Mouse (Mus musculus) limb, embryonic 14.5 days (tissue): ENCODE data around the gene Mrtfb. TPM values are rescaled to one million over a fixed set of nuclear protein-coding genes. Genes with fewer than 3 reads are reported as not detected.

ENCODE experiments used
- ATAC-seq: fragments of 200-750 bp; cut with Nextera tagmentation; 2 replicates; pipeline ENCODE4 v1.8.0; 2017; ENCODE audit warnings: low read depth, moderate number of reproducible peaks, moderate TSS enrichment; ENCODE audit not compliant: low FRiP score
- DNase-seq: peaks from one replicate; pipeline ENCODE4 v3.0.0-alpha.2; 2015; ENCODE audit warnings: low spot score
- H3K27ac ChIP-seq: fragments of 300-500 bp; sonication (generic); replicated peaks from 2 replicates; pipeline ENCODE4 v1.5.1; 2014; ENCODE audit warnings: low read depth, mild to moderate bottlenecking, low read length, moderate library complexity, mixed read lengths
- H3K27me3 ChIP-seq: fragments of 300-500 bp; sonication (generic); 2 replicates; pipeline ENCODE4 v1.6.1; 2014; ENCODE audit warnings: low read length, mixed read lengths; ENCODE audit not compliant: control insufficient read depth, insufficient read depth
- H3K36me3 ChIP-seq: fragments of 300-500 bp; sonication (generic); 2 replicates; pipeline ENCODE4 v1.6.1; 2014; ENCODE audit warnings: mild to moderate bottlenecking, low read length, moderate library complexity, mixed read lengths; ENCODE audit not compliant: control insufficient read depth, insufficient read depth
- H3K4me1 ChIP-seq: fragments of 300-500 bp; sonication (generic); 2 replicates; pipeline ENCODE4 v1.6.1; 2014; ENCODE audit warnings: antibody characterized with exemption, low read length, mixed read lengths; ENCODE audit not compliant: control insufficient read depth, insufficient read depth
- H3K4me2 ChIP-seq: fragments of 300-500 bp; sonication (generic); replicated peaks from 2 replicates; pipeline ENCODE4 v1.6.1; 2014; ENCODE audit warnings: low read depth, mild to moderate bottlenecking, low read length, moderate library complexity; ENCODE audit not compliant: severe bottlenecking
- H3K4me3 ChIP-seq: fragments of 300-500 bp; sonication (generic); replicated peaks from 2 replicates; pipeline ENCODE4 v1.5.1; 2014; ENCODE audit warnings: low read length
- H3K9ac ChIP-seq: fragments of 300-500 bp; sonication (generic); 2 replicates; pipeline ENCODE4 v1.6.1; 2014; ENCODE audit warnings: mild to moderate bottlenecking, low read depth, low read length, moderate library complexity; ENCODE audit not compliant: severe bottlenecking
- H3K9me3 ChIP-seq: fragments of 300-500 bp; sonication (generic); 2 replicates; pipeline ENCODE4 v1.6.1; 2016; ENCODE audit warnings: low read length; ENCODE audit not compliant: control insufficient read depth
- POLR2A ChIP-seq: fragments of 200-500 bp; IDR thresholded peaks from 2 replicates; pipeline ENCODE4 v1.8.0; 2012; ENCODE audit warnings: inconsistent platforms, mild to moderate bottlenecking, moderate library complexity, borderline replicate concordance; ENCODE audit not compliant: insufficient read depth, insufficient read length; ENCODE audit errors: extremely low read depth
- WGBS: fragments of 180-500 bp; shearing (Covaris S2); extraction: QIAGEN DNeasy Blood & Tissue Kit; methylation state at CpG from one replicate; pipeline ENCODE4 v1.1.7; 2014; 5-methylcytosine and 5-hydroxymethylcytosine counted together
- polyA plus RNA-seq, 2 experiments: library from polyadenylated mRNA; depleted of rRNA in 1 of 2; stranded (reverse) in 1 of 2; unstranded in 1 of 2; fragments of >200 nt; fragmentation: Nextera tagmentation in 1 of 2; extraction: Ambion mirVana in 1 of 2; gene quantifications; 2 replicates each; pipeline versions ENCODE4 v1.2.1 to v1.2.3; 2012 to 2014

The Mrtfb gene
- polyA plus RNA-seq, 2 experiments = 11.8 to 26.0 TPM

GRCm38 (mm10) chr16:13430940-13431339 lies 174.7 kb downstream of the Mrtfb start:
- Histone ChIP-seq H3K4me2 (no peak overlapping the region), H3K27ac (no peak overlapping the region), H3K4me3 (no peak overlapping the region), H3K4me1 (no peaks in the 10 kb centered on the region), H3K27me3 (no peaks in the 10 kb centered on the region), H3K36me3 (no peaks in the 10 kb centered on the region), H3K9ac (no peak overlapping the region), H3K9me3 (no peaks in the 10 kb centered on the region)
- TF ChIP-seq POLR2A = no peak
- 65% methylated on average over 1 of the region's 1 CpGs for WGBS
- no peak for DNase-seq
- ATAC-seq = no peak

DNA sequence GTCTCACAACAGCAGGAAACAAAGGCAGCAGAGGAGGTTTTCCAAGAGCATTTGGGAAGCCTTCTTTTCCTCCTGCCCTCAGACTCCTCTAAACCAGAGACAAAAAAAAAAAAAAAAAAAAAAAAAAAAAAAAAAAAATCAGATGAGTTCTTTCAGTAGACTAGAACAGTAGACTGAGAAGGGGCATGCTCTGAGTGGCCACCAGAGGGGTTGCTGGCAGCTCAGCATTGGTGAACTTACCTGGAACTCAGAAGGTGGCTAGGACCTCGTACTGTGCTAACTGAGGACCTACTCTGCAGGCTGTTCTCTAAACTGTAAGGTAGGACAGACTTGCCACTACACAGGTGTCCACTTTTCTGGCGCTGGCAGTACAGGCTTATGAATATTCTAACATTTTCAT lies 179.3 kb downstream of the Mrtfb start:
- no peaks in the 10 kb centered on the region for H3K27me3 ChIP-seq
- H3K36me3 ChIP-seq = no peaks in the 10 kb centered on the region
- no peak overlapping the region for H3K4me3 ChIP-seq
- H3K9ac ChIP-seq = no peak overlapping the region
- no peak overlapping the region for H3K4me2 ChIP-seq
- 95% methylated on average over 2 of the region's 2 CpGs for WGBS
- no peak for ATAC-seq
- TF ChIP-seq POLR2A = no peak
- no peak for DNase-seq
- H3K9me3 ChIP-seq = no peaks in the 10 kb centered on the region
- no peak overlapping the region for H3K27ac ChIP-seq
- H3K4me1 ChIP-seq = no peaks in the 10 kb centered on the region

- H3K4me3 ChIP-seq = peak overlapping the region; percentile 46
- no peaks in the 10 kb centered on the region for H3K36me3 ChIP-seq
- H3K27me3 ChIP-seq = no peaks in the 10 kb centered on the region
- no peak for TF ChIP-seq POLR2A
- H3K4me1 ChIP-seq = no peaks in the 10 kb centered on the region
- peak overlapping the region; percentile 55 for H3K4me2 ChIP-seq
- under 1% methylated on average over 58 of the region's 58 CpGs for WGBS
- DNase-seq = peak; percentile 92
- ATAC-seq = peak; percentile 93
- peak overlapping the region; percentile 53 for H3K9ac ChIP-seq
- H3K9me3 ChIP-seq = no peaks in the 10 kb centered on the region
- peak overlapping the region; percentile 67 for H3K27ac ChIP-seq
Observed at GRCm38 (mm10) chr16:13437037-13437769, 180.9 kb downstream of the Mrtfb start.

DNA sequence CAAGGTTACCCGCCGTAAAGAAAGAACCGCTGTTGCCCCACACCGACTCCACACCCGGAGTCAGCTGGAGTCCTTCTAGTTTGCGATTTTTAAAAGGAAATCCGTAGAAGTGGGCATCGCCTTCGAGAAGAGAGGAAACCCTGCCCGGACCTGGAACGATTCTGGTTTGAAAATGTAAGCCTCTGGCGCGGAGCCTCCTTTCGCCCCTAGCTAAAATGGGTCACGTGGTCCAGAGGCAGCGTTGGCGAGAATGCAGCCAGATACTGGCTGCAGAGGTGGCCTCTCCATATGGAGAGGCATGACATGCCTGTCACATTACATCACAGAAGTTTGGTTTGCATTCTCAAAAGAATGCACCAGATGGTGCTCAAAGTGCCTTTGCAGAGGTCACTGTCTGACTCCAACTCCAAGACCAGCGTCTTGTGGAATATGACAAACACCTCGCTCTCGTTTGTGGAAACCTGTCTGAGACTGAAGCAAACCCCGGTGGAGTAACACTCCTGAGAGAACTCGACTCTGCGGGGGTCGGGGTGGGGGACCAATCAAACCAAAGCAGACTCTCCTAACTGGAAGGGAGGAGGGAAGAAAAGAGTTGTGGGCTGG lies 181.6 kb downstream of the Mrtfb start:
- Histone ChIP-seq H3K4me1 (no peaks in the 10 kb centered on the region), H3K4me3 (peak overlapping the region; percentile 46), H3K9me3 (no peaks in the 10 kb centered on the region), H3K27ac (peak overlapping the region; percentile 67), H3K9ac (peak overlapping the region; percentile 53), H3K27me3 (no peaks in the 10 kb centered on the region), H3K4me2 (peak overlapping the region; percentile 55), H3K36me3 (no peaks in the 10 kb centered on the region)
- no peak for TF ChIP-seq POLR2A
- peak; percentile 60 for ATAC-seq
- under 1% methylated on average over 24 of the region's 24 CpGs for WGBS
- peak; percentile 76 for DNase-seq

- 41% methylated on average over 6 of the region's 6 CpGs for WGBS
- peak; percentile 51 for DNase-seq
- H3K9ac ChIP-seq = no peak overlapping the region
Observed at GRCm38 (mm10) chr16:13440468-13440867, 184.2 kb downstream of the Mrtfb start.

More at GRCm38 (mm10) chr16:13440468-13440867, 184.2 kb downstream of the Mrtfb start:
- no peak for TF ChIP-seq POLR2A
- Histone ChIP-seq H3K4me2 (no peak overlapping the region), H3K27ac (no peak overlapping the region), H3K4me3 (no peak overlapping the region), H3K36me3 (no peaks in the 10 kb centered on the region), H3K27me3 (no peaks in the 10 kb centered on the region), H3K9me3 (no peaks in the 10 kb centered on the region), H3K4me1 (no peaks in the 10 kb centered on the region)
- ATAC-seq = no peak
